Mouse (Mus musculus): ENCODE data around the gene Slc41a2.
"Not testable (repeated sequence)": the region's sequence is repeated elsewhere in the genome, so short reads cannot be mapped to it uniquely, and the experiment has no call there.

Slc41a2 gene

DNA sequence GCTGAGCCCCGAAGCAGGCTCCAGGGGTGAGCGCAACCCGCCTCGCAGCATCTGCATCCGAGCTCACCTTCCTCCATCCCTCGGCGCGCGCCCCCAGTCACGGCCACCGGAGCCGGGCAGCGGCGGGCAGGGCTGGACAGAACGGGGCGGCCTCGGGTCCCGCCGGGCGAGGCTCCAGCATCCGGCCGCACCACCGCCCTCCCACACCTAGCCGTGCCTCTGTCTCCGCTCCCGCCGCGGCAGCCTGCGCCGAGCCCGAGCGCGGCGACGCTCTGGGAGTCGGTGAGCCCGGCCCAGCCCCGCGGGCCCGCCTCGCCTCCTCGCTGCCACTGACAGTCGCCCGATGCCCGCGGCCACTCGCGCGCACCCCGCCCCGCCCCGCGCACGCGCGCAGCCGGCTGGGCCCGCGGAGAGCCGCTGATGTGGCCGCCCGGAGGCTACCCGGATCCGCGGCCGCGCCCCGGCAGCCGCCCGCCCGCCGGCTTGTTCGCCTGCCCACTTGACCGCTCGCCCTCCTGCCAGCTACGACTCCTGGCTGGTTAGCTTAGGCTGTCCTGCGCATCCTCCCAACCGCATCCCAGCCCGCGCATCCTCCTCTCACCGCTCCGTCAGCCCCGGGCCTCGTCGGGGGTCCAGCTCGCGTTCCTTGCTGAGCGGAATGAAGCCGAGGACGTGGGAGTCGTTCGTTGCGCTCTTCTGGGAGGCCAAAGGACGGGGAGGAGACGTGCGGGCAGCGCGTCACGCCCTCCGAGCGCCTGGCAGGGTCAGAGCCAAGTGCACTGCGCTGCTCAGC is at the start of gene Slc41a2:
Slc41a2 (minus strand) TSS at position 724 of the 793 bp plus-strand sequence.
- peak; percentile 53 to 72 for DNase-seq

DNA sequence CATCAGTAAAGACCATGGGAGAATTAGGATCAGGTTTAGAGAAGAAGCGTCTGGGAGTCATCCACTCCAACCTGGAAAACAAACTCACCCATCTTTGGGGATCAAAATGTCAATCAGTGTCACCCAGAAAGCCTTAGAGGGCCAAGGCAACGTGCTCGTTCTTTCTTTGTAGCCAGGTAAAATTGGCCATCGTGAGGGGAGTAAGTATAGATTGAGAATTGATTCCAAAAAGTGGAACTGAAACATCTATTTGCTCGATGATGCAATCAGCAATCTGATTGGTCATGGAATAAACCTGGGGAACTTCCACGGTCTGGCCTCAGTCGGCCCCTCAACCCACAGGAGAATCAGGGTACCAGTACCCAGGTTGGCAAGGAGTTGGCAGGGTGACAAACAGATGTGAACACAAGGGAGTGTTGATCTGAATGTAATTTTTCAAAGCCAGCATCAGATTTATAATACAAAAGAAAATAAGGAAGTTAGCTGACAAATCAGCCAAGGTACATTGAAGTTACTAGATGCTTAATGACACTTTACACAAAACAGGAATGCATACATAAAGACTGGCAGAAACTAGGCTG is 47.7 kb upstream of the Slc41a2 start:
- no peak for DNase-seq

- DNase-seq: no peak
These were observed 47.0 kb upstream of the Slc41a2 start for GRCm38 (mm10) chr10:83384456-83385215.

DNA sequence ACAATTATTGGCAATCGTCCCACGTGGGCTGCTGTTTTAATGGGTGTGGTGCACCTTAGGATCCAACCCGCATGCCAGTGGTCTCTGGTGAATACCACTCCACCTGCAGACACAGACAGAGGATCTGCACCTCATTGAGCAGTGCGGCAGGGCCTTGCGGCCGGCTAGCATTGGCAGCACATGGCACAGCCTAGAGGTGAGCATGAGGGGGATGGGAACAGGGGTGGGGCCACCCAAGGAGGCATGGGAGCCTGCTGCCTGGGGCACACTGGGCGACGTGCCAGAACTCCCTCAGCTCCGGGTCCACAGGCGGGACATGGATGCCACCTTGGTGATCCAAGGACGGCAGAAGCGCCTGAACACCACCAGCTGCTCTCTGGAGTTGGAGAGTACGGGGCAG is 46.2 kb upstream of the Slc41a2 start:
- DNase-seq: no peak

GRCm38 (mm10) chr10:83382988-83383387 is 45.3 kb upstream of the Slc41a2 start:
- no peak for DNase-seq

GRCm38 (mm10) chr10:83382528-83382927 is 44.8 kb upstream of the Slc41a2 start:
- no peak for DNase-seq

GRCm38 (mm10) chr10:83380501-83380900 is 42.8 kb upstream of the Slc41a2 start:
- DNase-seq: no peak

- peak; percentile 43 to 49 for DNase-seq
These were observed 40.6 kb upstream of the Slc41a2 start for GRCm38 (mm10) chr10:83378083-83378833.

GRCm38 (mm10) chr10:83376911-83377682 is 39.4 kb upstream of the Slc41a2 start:
- no peak for DNase-seq

DNA sequence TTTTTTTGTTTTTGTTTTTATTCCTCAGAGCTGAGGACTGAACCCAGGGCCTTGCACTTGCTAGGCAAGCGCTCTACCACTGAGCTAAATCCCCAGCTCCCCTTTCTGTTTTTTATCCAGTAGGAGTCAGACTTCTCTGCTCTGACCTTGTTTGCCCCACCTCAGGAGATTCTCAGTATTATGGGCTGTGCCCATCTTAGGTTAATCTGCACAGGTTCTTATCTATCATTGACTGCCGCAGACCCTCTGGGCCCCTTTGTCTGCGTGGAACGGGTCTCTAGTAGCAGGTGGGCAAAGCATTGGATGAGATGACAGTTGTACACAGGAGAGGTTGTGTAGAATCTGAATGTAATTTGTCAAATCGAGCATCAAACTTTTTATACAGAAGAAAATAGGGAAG is 37.8 kb upstream of the Slc41a2 start:
- not testable (repeated sequence) for DNase-seq

DNA sequence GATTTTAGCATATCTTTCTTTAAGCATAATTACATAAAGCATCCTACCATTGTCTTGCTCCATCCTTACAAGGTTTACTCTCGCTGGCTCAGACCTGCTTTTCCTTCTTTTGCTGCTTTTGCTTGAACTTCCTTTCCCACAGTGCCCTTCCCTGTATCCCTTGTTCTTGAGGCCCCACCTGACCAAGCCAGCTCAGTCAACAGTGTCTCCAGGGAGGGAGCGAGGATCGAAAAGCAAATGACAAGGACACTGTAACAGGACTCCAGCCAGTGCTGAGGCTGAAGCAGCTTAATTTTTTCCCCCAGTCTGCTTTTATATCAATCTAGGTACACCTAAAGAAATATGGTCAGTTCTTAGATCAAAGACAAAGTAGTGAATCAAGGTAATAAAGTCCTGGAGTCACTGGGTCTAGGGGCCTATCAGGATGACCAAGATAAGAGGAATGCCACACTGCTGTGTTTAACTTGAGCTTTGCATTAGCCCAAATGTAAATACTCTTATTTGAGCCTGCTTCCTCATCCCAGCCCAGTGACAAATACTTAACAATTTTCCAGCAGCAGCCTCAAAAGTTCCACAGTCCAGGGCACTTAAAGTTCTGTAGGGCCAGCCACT is 36.5 kb upstream of the Slc41a2 start:
- DNase-seq: no peak

DNA sequence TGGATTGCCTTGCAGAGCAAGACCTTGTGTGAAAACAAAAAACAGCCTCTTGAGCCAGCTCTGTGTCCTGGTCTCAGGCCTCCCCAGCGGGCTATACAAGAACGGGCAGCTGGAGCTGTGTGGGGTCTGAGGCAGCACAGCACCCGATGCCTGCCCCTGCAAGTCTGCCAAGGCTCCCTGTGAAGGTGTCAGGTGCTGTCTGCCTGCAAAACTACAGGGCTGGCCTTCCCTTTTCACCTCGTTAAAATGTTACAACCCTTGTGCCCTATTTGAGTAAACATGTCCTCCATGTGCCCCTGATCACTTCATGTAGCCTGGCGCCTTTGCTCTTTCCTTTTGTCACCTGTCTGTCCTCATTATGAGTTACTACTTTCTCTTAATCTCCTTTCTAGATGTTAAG is 31.2 kb upstream of the Slc41a2 start:
- DNase-seq: peak in 1 of 2 experiments; percentile 27

GRCm38 (mm10) chr10:83363451-83363850 is 25.8 kb upstream of the Slc41a2 start:
- no peak for DNase-seq

- peak in 1 of 2 experiments; percentile 16 for DNase-seq
These were observed 24.1 kb upstream of the Slc41a2 start for GRCm38 (mm10) chr10:83361643-83362382.

DNA sequence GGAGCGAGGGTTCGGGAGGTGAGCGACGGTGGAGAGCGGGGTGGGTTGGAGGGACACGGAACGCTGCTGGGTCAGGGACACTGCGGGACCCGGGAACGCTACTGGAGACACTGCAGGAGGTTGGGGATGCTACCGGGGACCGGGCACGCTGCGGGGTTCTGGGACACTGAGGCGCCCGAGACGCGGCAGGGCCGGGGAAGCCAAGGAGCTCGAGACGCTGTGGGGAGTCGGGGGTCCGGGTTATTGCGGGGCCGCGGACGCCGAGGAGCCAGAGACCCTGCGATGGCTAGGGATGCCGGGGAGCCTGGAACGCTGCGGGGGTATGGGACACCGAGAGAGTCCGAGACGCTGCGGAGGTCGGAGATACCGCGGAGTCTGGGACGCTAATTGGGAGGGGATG is 22.7 kb upstream of the Slc41a2 start:
- no peak for DNase-seq

- peak; percentile 98 for DNase-seq
These were observed 22.3 kb upstream of the Slc41a2 start, which contains the start of gene D10Wsu102e for GRCm38 (mm10) chr10:83359956-83360355. TSS of gene D10Wsu102e (plus strand) at chr10:83360221.

GRCm38 (mm10) chr10:83359451-83359850 is 21.8 kb upstream of the Slc41a2 start:
- no peak for DNase-seq

DNA sequence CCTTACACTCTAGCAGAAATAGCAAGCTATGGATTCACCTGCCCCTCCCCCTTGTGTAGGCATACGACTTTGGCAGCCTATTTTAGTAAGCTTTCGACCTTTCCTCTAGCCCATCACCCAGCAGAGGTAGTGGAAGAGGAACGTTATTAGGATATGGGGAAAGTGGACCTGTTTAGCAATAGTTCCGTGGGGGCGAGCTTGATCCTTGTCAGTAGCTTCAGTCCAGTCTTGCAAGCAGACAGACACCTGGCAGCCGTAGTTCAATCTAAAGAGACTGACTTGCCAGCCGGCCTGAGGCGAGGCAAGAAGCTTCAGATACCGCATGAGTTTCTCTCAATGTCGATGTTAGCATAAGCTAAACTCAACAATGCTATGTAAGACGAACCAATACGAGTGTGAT is 18.7 kb upstream of the Slc41a2 start:
- DNase-seq: no peak

- peak in 1 of 2 experiments; percentile 12 for DNase-seq
These were observed 16.6 kb upstream of the Slc41a2 start for GRCm38 (mm10) chr10:83354333-83354719.

GRCm38 (mm10) chr10:83353680-83354332 is 16.1 kb upstream of the Slc41a2 start:
- peak; percentile 33 to 37 for DNase-seq

All from kidney, postnatal 4 days (tissue).